Mouse (Mus musculus) G1E (cell line): ENCODE data around the gene Itgae.

Experiments used
- CTCF ChIP-seq: IDR thresholded peaks from 2 replicates; pipeline ENCODE4 v1.5.1; 2012; ENCODE audit warnings: low read depth, low read length, inconsistent platforms, mixed read lengths
- GATA1 ChIP-seq: IDR thresholded peaks from 2 replicates; pipeline ENCODE4 v1.6.1; 2012; ENCODE audit warnings: borderline replicate concordance, low read length, inconsistent platforms, mixed read lengths
- POLR2AphosphoS5 ChIP-seq: IDR thresholded peaks from 2 replicates; pipeline ENCODE4 v1.6.1; 2012; ENCODE audit warnings: low read depth, low read length, inconsistent platforms; ENCODE audit not compliant: insufficient replicate concordance
- TAL1 ChIP-seq: conservative IDR thresholded peaks from 2 replicates; pipeline ENCODE4 v1.6.1; 2012; ENCODE audit warnings: low read depth, low read length, inconsistent platforms, mixed read lengths

DNA sequence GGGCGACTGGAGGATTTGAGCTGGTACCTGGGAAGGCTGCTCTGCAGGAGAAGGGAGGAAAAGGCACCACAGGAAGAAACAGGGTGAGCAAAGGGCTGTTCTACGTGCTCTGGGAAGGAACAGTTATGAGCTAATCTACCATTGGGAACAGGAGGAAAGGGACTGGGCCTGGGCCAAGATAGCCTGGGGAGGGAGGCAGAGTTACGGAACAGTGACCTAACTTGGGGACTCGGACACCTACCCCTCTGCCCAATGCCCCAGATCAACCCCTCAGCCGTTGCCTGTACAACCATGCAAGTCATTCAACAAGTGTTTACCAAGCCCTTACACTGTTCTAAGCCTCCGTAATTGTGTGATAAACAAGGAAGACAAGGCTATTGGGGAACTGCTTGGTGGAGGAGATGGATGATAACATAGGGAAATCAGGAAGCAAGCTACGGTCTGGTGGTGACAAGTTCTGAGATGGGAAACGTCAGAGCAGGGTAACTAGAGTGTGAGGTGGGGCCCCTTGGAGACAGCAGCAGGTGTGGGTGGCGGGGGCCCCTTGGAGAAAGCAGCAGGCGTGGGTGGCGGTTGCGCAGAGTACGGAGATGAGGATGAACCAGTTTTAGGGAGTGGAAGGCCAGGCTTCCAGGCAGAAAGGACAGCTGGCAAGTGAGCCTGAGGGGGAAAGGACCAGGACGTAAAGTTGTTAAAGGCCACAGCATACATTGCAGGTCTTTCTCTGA, 18.7 kb downstream of the Itgae start:
- no peak for TF ChIP-seq CTCF
- no peak for TF ChIP-seq GATA1
- TF ChIP-seq TAL1: no peak
- TF ChIP-seq POLR2AphosphoS5: no peak
